Mouse (Mus musculus): Measurements from ENCODE around the gene Msl2.
A peak's percentile ranks its signal among the peaks of the same experiment; 100 is the strongest.

Gene Msl2

GRCm38 (mm10) chr9:101074332-101075021, 576 bp downstream of the Msl2 start:
- peak; percentile 76 to 82 for DNase-seq (ENCODE audit: low spot score in 2 of 2)

- peak; percentile 19 to 27 for DNase-seq (ENCODE audit: low spot score in 2 of 2)
Measured at GRCm38 (mm10) chr9:101075091-101075581, 1.2 kb downstream of the Msl2 start.

GRCm38 (mm10) chr9:101075694-101076093, 1.8 kb downstream of the Msl2 start:
- no peak for DNase-seq (ENCODE audit: low spot score in 2 of 2)

DNA sequence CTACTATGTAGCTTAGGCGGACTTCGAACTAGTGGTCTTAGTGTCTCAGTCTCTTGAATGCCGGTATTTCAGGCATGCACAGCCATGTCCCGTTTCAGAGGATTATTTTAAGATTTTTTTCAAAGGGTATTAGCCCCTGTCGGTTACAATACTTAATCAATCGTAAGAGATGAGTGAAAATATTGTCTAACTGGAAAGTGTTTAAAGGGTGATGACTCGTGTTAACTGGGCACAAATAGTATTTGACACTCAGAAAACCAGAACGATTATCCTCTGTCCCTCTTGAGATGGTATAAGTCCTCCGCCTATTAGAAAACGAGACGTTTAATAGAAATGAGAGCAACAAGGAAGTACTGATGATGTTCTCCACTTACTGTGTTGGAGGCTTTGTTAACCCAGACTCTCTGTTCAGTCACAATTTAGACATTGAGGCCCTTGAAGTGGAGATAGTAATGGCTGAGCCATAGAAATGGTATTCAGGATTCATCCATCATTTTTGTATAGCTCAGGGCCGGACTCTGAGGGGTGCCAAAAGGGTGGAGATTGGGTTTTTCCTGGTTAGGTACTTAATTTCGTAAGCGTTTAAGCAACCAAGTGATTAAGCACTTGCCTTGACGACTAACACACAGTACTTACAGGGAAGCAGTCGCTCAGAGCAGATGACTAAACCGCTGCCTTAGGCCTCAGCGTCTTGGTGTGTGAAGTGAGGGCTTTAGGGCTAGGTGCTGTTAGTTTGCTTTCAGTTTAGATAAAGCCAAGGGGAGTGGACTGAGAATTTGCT, 2.4 kb downstream of the Msl2 start:
- DNase-seq (ENCODE audit: low spot score in 2 of 2) = no peak

- no peak for DNase-seq (ENCODE audit: low spot score in 2 of 2)
Measured at GRCm38 (mm10) chr9:101077486-101077885, 3.6 kb downstream of the Msl2 start.

DNA sequence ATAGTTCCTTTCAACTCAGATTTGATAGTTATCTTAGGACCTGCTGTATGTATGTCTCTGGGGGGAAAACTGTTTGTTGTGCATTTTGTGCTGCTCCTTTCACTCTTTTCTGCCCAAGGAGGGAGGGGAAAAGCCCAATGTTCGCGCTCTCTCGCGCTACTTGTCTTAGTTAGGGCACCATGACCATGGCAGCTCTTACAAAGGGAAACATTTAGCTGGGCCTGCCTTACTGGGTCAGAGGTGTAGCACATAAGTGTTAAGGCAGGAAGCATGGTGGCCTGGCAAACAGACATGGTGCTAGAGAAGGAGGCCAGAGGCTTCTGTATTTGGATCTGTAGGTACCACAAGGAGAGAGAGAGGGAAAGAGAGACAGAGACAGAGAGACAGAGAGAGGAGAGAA, 4.7 kb downstream of the Msl2 start:
- no peak for DNase-seq (ENCODE audit: low spot score in 2 of 2)

DNA sequence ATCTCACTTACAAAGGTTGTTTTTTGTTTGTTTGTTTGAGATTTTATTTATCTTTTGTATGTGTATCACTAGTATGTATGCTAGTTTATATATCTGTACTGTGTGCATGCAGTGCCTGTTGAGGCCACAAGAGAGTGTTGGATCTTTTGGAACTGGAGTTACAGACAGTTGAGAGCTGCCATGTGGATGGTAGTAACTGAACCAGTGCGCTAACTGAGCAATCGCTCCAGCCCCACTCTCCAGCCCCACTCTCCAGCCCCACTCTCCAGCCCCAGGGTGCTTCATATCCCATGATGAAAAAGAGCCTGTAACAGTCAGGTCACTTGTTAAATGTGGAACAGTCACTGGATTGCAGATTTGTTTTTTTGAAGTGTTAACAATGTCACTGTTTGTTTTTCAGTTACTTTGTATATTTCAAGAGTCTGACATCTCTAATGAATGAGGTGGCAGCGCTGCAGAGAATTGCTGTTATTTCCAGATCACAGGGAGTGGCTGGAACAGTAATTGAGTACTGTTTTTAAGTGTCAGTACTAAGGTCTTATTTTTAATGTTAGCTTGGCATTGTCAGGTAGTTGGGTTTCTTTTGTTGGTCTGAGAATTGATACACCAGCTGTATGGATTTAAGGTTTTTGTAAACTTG, 6.3 kb downstream of the Msl2 start:
- DNase-seq (ENCODE audit: low spot score in 2 of 2) = no peak

- DNase-seq (ENCODE audit: low spot score in 2 of 2) = no peak
Measured at GRCm38 (mm10) chr9:101083728-101084127, 9.8 kb downstream of the Msl2 start.

- DNase-seq (ENCODE audit: low spot score in 2 of 2) = no peak
Measured at GRCm38 (mm10) chr9:101095425-101095824, 21.5 kb downstream of the Msl2 start.

DNA sequence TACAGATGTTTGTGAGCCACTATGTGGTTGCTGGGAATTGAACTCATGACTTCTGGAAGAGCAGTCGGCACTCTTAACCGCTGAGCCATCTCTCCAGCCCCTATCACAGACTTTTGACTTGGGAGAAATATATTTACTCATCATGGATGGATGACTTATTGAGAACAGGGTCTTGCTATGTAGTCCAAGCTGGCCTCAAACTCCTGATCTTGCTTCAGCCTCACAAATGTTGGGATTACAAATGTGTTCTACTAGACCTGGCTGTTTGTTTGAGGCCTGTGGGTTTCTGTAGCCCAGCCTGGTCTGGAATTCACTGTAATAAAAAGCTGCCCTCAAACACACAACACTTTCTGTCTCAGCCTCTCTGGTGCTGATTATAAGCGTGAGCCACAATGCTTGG, 22.6 kb downstream of the Msl2 start:
- no peak for DNase-seq (ENCODE audit: low spot score in 2 of 2)

- no peak for DNase-seq (ENCODE audit: low spot score in 2 of 2)
Measured at GRCm38 (mm10) chr9:101097542-101097941, 23.6 kb downstream of the Msl2 start.

GRCm38 (mm10) chr9:101099445-101099844, 25.5 kb downstream of the Msl2 start:
- no peak for DNase-seq (ENCODE audit: low spot score in 2 of 2)

DNA sequence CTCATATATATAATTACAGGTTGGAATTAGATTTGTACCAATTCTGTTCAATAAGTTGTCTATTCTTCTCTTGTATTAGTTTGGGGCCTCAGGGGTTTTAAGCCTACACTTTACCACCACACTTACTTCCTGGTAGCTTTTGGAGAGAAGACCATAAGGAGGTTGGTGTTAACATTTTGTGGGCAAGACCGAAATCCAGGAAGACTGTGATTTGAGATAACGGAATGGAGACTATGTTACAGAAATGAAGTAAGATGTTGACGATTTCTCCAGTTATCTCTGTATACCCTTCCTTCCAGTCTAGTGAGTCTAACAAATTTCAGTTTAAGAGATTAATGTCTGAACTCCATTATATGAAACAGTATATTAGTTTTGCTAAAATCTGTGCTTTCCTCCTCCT, 26.3 kb downstream of the Msl2 start:
- DNase-seq (ENCODE audit: low spot score in 2 of 2) = no peak

DNA sequence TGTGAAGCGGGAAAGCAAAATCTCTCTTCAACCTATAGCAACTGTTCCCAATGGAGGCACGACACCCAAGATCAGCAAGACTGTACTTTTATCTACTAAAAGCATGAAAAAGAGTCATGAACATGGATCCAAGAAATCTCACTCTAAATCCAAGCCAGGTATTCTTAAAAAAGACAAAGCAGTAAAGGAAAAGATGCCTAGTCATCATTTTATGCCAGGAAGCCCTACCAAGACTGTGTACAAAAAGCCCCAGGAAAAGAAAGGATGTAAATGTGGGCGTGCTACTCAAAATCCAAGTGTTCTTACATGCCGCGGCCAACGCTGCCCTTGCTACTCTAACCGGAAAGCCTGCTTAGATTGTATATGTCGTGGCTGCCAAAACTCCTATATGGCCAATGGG, 27.6 kb downstream of the Msl2 start:
- no peak for DNase-seq (ENCODE audit: low spot score in 2 of 2)

DNA sequence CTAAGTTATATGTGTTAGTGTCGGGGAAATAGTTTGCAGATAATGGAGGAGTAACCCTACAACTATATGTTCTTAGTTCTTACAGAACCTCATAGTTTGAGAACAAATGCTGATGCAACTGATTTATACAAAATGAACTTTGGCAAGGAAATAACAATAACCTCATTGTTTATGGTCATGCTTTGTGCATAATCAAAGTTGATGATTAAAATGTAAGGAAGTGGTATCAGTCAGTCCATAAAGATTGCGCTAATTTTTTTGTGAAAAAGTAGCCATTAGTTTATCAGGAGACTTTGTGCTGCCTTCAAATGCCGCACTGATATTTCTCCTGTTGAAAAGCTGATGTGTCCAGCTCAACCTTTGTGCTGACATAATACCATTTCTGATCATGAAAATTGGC, 28.4 kb downstream of the Msl2 start:
- DNase-seq (ENCODE audit: low spot score in 2 of 2) = no peak

GRCm38 (mm10) chr9:101104931-101105330, 31.0 kb downstream of the Msl2 start:
- no peak for DNase-seq (ENCODE audit: low spot score in 2 of 2)

- no peak for DNase-seq (ENCODE audit: low spot score in 2 of 2)
Measured at GRCm38 (mm10) chr9:101105735-101106134, 31.8 kb downstream of the Msl2 start.

DNA sequence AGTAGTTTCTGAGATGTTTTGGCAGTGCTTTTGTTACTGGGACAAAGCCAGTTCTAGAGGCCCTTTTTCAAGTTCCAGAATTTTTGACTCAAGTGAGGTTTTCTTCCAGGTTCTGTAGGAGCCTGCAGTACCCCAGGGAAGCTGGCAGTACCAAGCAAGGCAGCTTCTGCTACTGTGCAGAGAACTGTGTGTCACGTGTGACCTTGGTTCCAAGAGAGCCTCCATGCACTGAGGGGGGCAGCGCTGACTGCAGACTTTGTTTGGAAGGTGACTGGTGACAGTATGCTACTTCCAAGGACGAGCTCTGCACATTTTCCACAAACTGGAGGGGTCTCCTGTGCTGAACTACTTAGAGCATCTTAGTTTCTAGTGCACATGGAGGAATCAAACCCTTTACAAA, 33.5 kb downstream of the Msl2 start:
- no peak for DNase-seq (ENCODE audit: low spot score in 2 of 2)

- no peak for DNase-seq (ENCODE audit: low spot score in 2 of 2)
Measured at GRCm38 (mm10) chr9:101110013-101110412, 36.1 kb downstream of the Msl2 start.

- DNase-seq (ENCODE audit: low spot score in 2 of 2) = no peak
Measured at GRCm38 (mm10) chr9:101113317-101113716, 39.4 kb downstream of the Msl2 start.

- no peak for DNase-seq (ENCODE audit: low spot score in 2 of 2)
Measured at GRCm38 (mm10) chr9:101114182-101114884, 40.4 kb downstream of the Msl2 start.

- no peak for DNase-seq (ENCODE audit: low spot score in 2 of 2)
Measured at GRCm38 (mm10) chr9:101143635-101144034, 69.7 kb downstream of the Msl2 start.

Data from spleen, postnatal 14 days (tissue).